Mouse (Mus musculus): ENCODE data around the gene Erc2. TPM values are rescaled to one million over a fixed set of nuclear protein-coding genes. Genes with fewer than 3 reads are reported as not detected.

The Erc2 gene
- polyA plus RNA-seq, 1 experiment from 2014 or later = 6.1 TPM

DNA sequence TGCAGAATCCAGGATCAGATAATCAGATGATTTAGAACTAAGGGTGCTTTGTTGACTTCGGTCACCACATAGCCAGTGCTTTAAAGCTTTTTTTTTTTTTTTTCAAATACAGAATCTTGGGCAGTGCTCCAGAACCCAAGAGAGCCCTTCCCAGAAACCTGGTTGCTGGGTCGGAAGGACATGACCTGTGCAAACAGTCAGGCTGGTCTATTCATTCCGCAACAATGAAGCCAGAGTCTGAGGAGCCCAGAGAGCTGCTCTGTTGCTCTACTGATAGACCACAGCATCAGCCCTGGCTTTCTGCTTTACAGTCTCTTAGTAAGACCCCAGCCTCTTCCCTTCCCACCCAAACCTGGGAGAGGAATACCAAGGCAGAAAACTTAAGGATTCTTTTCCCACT lies 755.3 kb downstream of the Erc2 start:
- H3K9ac ChIP-seq = no peak overlapping the region
- no peak overlapping the region for H3K4me2 ChIP-seq
- H3K4me3 ChIP-seq = no peak overlapping the region
- peaks cover 10% of the 10 kb centered on the region for H3K4me1 ChIP-seq
- no peak overlapping the region for H3K27ac ChIP-seq
- H3K9me3 ChIP-seq = no peaks in the 10 kb centered on the region
- 82% methylated on average over 3 of the region's 3 CpGs for WGBS
- H3K27me3 ChIP-seq = 0 out of 2 replicates have a peak, but pooled peaks cover 3% of the 10 kb centered on the region
- ATAC-seq (ENCODE audit: insufficient number of reproducible peaks, low FRiP score, low TSS enrichment, low read depth) = no peak
- H3K36me3 ChIP-seq = no peaks in the 10 kb centered on the region

DNA sequence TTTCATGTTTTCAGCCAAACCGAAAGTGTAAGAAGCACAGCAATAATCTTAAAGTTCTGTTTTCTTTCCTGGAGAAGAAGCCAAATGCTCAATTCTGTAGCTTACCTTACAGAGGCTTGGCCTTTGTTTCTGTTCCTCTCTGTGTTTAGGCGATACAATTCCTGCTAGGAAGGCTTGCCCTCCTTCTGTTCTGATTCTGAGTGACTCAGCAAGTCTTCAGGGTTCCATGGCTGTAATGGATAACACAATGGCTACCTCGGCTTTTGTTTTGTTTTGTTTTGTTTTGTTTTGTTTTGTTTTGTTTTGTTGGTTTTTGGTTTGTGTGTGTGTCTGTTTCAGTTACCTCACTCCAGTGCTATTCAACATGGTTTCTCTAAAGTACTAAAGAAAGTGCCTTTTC lies 757.9 kb downstream of the Erc2 start:
- peaks cover 10% of the 10 kb centered on the region for H3K4me1 ChIP-seq
- 0 out of 2 replicates have a peak, but pooled peaks cover 5% of the 10 kb centered on the region for H3K27me3 ChIP-seq
- H3K36me3 ChIP-seq = no peaks in the 10 kb centered on the region
- no peak overlapping the region for H3K27ac ChIP-seq
- H3K4me3 ChIP-seq = no peak overlapping the region
- 76% methylated on average over 3 of the region's 3 CpGs for WGBS
- no peak overlapping the region for H3K9ac ChIP-seq
- no peak for ATAC-seq (ENCODE audit: insufficient number of reproducible peaks, low FRiP score, low TSS enrichment, low read depth)
- no peaks in the 10 kb centered on the region for H3K9me3 ChIP-seq
- H3K4me2 ChIP-seq = no peak overlapping the region

DNA sequence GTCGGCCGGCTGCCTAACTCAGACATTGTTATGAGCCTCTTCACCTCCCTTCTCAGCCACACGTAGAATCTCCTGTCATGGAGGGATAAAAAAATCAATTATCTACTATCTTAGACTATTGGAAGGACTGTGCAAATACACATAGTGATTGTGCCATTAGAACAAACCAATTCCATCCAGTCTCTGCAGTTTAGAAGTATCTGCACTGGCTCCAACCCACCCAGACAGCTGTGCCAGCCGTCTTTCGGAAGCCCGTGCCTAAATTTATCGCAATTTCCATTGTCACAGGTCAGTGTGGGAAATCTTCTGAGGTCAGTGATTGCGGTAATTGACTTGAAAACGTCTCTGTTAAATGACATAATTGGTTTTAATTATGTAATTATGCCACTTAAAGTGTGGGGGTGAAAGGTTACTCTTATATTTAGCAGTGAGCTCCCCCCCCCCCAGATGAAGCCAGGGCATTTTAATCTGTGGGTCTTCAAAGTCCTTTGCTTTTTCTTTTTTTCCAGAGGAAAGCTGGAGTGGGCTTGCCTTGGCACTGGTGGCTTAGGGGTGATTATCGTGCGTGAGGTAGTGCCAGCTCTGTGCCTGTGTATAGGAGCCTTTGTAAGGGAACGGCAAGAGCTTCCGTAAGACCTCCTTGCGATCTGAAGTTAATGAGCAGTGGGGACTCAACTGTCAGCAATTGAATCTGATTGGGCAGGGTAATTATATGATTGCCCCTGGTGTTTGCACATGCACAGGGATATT lies 759.7 kb downstream of the Erc2 start:
- Histone ChIP-seq H3K4me2 (no peak overlapping the region), H3K27ac (no peak overlapping the region), H3K27me3 (0 out of 2 replicates have a peak, but pooled peaks cover 5% of the 10 kb centered on the region), H3K4me3 (no peak overlapping the region), H3K36me3 (no peaks in the 10 kb centered on the region), H3K9ac (no peak overlapping the region), H3K9me3 (no peaks in the 10 kb centered on the region), H3K4me1 (no peaks in the 10 kb centered on the region)
- ATAC-seq (ENCODE audit: insufficient number of reproducible peaks, low FRiP score, low TSS enrichment, low read depth) = no peak
- 45% methylated on average over 14 of the region's 14 CpGs for WGBS

DNA sequence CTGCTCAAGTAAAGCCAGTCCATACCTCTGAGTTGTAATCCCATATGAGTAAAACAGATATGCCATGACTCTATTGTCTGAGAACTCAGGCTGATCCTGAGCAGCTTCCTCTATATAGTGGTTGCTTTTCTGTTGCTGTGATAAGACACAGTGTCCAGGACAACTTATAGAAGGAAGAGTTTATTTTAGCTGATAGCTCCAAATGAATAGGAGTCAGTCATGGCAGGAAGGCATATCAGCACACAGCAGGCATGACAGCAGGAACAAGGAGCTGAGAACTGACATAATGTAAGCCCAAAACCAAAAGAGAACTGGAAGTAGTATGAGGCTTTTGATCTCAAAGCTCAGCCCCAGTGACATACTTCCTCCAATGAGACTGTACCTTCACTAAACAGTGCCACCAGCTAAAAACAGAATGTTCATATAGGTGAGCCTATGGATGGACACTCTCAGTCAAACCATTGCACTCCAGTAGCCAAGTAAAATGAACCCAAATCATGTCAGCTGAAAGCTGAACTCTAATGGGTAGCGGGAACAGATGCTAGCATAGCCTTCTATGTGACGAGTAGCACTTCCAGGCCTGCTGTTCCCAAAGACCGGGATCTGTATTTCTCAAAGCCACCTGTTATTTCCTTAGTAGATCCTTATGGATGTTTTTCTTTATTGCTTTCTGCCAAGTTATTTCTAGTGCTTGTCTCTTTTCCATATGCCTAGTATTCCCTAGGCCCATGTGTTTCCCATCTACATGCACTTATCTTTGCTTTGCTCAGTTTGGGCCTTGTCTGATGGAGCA lies 764.8 kb downstream of the Erc2 start:
- no peak for ATAC-seq (ENCODE audit: insufficient number of reproducible peaks, low FRiP score, low TSS enrichment, low read depth)
- WGBS = 71% methylated on average over 3 of the region's 3 CpGs
- H3K36me3 ChIP-seq = no peaks in the 10 kb centered on the region
- H3K27ac ChIP-seq = no peak overlapping the region
- H3K4me1 ChIP-seq = no peaks in the 10 kb centered on the region
- H3K9ac ChIP-seq = no peak overlapping the region
- no peak overlapping the region for H3K4me2 ChIP-seq
- no peaks in the 10 kb centered on the region for H3K9me3 ChIP-seq
- H3K27me3 ChIP-seq = 0 out of 2 replicates have a peak, but pooled peaks cover 2% of the 10 kb centered on the region
- no peak overlapping the region for H3K4me3 ChIP-seq

DNA sequence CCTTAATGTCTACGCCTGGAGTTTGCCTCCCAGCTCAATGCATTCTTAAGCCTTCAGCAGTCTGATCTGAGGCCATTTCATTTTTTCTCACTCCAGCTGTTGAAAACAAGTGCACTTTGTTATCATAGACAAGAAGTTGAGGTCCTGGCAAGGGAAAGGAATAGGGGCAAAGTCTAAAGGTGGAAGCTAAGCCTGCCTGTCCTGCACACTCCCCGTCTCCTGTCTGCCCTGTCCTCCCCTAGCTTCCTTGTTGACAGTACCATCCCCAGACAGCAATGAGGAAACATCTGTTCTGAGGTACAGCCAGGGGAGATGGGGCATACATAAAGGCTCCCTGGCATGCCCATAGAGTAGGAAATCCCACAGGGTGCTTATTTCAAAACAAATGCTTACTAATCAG lies 776.7 kb downstream of the Erc2 start:
- no peaks in the 10 kb centered on the region for H3K9me3 ChIP-seq
- 72% methylated on average over 2 of the region's 2 CpGs for WGBS
- H3K4me2 ChIP-seq = no peak overlapping the region
- no peaks in the 10 kb centered on the region for H3K4me1 ChIP-seq
- H3K4me3 ChIP-seq = no peak overlapping the region
- H3K27ac ChIP-seq = no peak overlapping the region
- H3K36me3 ChIP-seq = no peaks in the 10 kb centered on the region
- no peak for ATAC-seq (ENCODE audit: insufficient number of reproducible peaks, low FRiP score, low TSS enrichment, low read depth)
- H3K9ac ChIP-seq = no peak overlapping the region
- H3K27me3 ChIP-seq = no peaks in the 10 kb centered on the region

DNA sequence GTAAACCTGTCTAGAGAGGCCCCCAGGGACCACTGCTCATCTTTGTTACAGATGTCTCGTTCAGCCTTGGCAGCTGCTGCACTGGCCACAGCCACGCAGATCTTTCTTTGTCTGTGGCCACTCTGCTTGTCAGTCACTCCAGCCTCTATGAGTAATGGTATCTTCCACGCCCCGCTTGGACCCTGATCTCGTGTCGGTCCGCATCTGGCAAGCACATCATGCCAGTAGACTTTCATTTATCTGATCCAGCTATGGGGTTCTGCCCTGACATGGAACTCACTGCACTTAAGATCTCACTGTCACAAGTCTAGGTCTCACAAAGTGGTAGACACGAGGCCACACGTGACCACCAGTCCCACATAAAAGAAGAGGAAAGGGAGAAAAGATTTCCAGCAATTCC lies 777.7 kb downstream of the Erc2 start:
- H3K4me1 ChIP-seq = no peaks in the 10 kb centered on the region
- 82% methylated on average over 9 of the region's 9 CpGs for WGBS
- H3K9ac ChIP-seq = no peak overlapping the region
- ATAC-seq (ENCODE audit: insufficient number of reproducible peaks, low FRiP score, low TSS enrichment, low read depth) = no peak
- no peaks in the 10 kb centered on the region for H3K36me3 ChIP-seq
- no peak overlapping the region for H3K27ac ChIP-seq
- no peaks in the 10 kb centered on the region for H3K9me3 ChIP-seq
- H3K27me3 ChIP-seq = no peaks in the 10 kb centered on the region
- no peak overlapping the region for H3K4me3 ChIP-seq
- H3K4me2 ChIP-seq = no peak overlapping the region

DNA sequence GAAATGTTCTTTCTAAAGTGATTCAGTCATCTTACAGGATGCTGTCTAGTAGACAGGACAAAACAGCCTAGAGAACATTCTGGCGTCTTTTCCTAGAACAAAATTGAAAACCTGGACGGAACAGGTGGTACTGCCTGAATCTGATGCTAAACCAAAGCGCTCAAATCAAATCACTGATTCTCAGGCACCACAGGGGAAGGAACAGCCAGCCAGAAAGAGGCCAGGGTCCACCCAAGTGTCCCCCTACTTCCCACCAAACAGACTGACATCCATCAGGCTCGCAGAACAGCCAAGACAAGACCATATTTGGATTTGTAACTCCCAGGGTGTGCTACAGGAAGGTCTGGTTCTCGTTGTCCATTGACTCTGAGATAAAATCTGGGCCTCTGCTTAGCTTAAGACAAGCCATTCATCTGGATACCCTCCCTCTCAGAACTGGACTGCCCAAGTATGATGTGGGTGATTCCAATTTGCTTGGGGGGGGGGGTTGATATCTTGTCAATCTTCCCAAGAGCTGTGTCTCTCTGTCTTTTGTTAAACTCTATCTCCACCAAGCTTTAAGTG lies 783.1 kb downstream of the Erc2 start:
- no peak overlapping the region for H3K4me3 ChIP-seq
- 71% methylated on average over 5 of the region's 5 CpGs for WGBS
- no peak for ATAC-seq (ENCODE audit: insufficient number of reproducible peaks, low FRiP score, low TSS enrichment, low read depth)
- H3K36me3 ChIP-seq = no peaks in the 10 kb centered on the region
- H3K27me3 ChIP-seq = no peaks in the 10 kb centered on the region
- no peak overlapping the region for H3K27ac ChIP-seq
- H3K4me2 ChIP-seq = no peak overlapping the region
- no peak overlapping the region for H3K9ac ChIP-seq
- no peaks in the 10 kb centered on the region for H3K9me3 ChIP-seq
- 0 out of 2 replicates have a peak, but pooled peaks cover 3% of the 10 kb centered on the region for H3K4me1 ChIP-seq

DNA sequence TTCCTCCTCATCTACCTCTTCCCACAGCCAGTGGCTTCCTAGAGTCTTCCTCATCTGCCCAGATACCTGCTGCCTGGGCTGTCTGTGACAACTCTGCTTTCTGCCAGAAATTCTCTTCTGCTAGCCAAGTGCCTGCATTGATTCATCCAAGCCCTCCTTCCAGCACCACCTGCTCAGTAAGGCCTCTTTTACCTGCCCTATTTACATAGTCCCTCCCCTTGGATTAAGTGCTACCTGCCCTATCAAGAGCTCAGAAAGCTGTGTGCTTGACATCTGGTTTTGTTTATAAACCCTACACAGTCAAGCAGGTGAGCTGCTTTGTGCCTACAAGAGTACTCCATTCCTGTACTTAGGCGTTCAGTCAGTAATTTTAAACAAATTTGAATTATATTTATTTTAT lies 787.2 kb downstream of the Erc2 start:
- no peaks in the 10 kb centered on the region for H3K36me3 ChIP-seq
- WGBS = 78% methylated on average over 1 of the region's 1 CpGs
- no peak overlapping the region for H3K4me2 ChIP-seq
- no peak overlapping the region for H3K4me3 ChIP-seq
- no peaks in the 10 kb centered on the region for H3K9me3 ChIP-seq
- H3K27me3 ChIP-seq = no peaks in the 10 kb centered on the region
- no peak overlapping the region for H3K9ac ChIP-seq
- no peak overlapping the region for H3K27ac ChIP-seq
- no peak for ATAC-seq (ENCODE audit: insufficient number of reproducible peaks, low FRiP score, low TSS enrichment, low read depth)
- H3K4me1 ChIP-seq = peaks cover 19% of the 10 kb centered on the region

DNA sequence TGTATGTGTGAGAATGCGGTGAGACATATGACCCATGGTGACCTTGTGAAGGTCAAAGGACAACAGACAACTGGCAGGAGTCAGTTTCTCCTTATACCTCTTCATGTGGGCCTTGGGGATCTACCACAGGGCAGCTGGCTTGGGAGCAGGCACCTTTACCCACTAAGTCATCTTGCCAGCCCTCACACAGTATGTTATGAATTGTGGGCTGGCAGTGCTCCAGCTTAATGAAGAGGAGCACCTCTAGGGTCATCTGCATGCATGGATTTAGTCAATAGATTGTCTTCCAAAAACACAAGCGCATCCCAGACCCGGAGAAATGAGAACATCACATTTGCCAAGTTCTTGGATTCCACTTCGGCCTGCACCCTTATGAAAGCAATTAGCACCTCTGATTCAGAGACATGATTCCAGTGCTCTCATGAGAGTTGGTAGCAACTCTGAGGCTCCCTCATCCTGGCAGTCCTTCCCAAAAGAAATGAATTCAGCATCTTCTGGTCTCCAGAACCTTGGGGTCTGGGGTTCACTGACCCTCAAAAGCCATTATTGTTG lies 787.6 kb downstream of the Erc2 start:
- Histone ChIP-seq H3K4me1 (peaks cover 19% of the 10 kb centered on the region), H3K9ac (no peak overlapping the region), H3K27me3 (no peaks in the 10 kb centered on the region), H3K36me3 (no peaks in the 10 kb centered on the region), H3K27ac (no peak overlapping the region), H3K9me3 (no peaks in the 10 kb centered on the region), H3K4me3 (no peak overlapping the region), H3K4me2 (no peak overlapping the region)
- no peak for ATAC-seq (ENCODE audit: insufficient number of reproducible peaks, low FRiP score, low TSS enrichment, low read depth)
- WGBS = 73% methylated on average over 4 of the region's 4 CpGs

DNA sequence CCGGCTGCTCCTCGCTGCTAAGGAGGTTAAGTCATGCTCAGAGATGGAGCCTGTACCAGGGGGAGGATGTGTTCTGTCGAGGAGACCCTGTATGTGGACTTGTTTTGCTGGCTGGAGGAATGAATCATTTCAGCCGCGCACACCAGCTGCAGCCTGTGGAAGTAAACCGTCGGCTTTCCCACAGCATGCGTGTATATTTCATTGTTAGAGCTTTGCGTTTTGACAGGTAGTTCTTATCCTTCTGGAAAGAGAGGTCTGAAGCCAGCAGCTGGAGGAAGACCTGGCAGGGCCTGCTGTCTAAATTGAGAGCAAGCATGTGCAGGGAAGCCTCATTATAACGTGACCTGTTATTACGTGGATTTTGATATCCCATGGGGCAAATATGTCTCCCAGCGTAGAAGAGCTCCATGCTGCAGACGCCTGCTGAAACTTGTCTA lies 788.6 kb downstream of the Erc2 start:
- Histone ChIP-seq H3K36me3 (no peaks in the 10 kb centered on the region), H3K27me3 (no peaks in the 10 kb centered on the region), H3K4me3 (no peak overlapping the region), H3K27ac (no peak overlapping the region), H3K4me1 (peaks cover 22% of the 10 kb centered on the region), H3K9me3 (no peaks in the 10 kb centered on the region), H3K9ac (no peak overlapping the region), H3K4me2 (no peak overlapping the region)
- 23% methylated on average over 13 of the region's 13 CpGs for WGBS
- no peak for ATAC-seq (ENCODE audit: insufficient number of reproducible peaks, low FRiP score, low TSS enrichment, low read depth)

DNA sequence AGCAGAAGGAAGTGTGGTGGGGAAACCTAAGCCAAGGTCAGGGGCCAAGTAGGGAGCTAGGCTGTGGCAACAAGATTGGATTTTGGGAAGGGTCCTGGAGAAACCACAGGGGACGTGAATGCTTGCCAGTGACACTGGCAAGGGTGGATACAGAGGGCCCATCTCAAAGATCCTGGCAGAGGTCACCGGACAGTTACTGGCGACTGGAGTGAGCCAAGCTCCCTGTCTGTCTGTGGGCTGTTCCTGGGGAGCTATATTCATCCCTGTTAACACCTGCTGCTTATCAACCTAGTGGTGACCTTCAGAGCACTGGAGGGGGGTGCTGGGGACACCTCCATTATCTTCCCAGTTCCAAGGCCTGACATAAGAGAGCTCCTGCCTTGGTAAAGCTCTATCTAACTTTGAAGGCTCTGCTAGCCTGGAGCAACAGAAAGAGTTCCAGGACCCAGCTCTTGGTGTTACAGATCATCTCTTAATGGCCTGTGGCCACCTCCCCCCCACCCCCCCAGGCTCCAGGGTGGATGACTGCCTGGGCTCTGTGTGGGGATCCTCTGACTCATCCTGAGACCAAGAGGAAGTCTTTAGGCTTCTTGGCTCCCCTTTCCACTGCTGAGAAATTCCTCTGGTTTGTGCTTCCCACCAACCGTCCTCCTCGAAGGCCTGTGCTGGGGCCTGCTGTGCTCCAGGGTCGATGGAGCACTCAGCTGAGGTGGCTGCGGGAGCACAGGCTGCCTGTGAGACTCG lies 790.2 kb downstream of the Erc2 start:
- H3K4me1 ChIP-seq = peaks cover 34% of the 10 kb centered on the region

More for the DNA sequence above, 790.2 kb downstream of the Erc2 start:
- no peak for ATAC-seq (ENCODE audit: insufficient number of reproducible peaks, low FRiP score, low TSS enrichment, low read depth)
- Histone ChIP-seq H3K27me3 (no peaks in the 10 kb centered on the region), H3K4me2 (no peak overlapping the region), H3K4me3 (no peak overlapping the region), H3K9ac (no peak overlapping the region), H3K9me3 (no peaks in the 10 kb centered on the region), H3K36me3 (no peaks in the 10 kb centered on the region), H3K27ac (no peak overlapping the region)
- 55% methylated on average over 8 of the region's 8 CpGs for WGBS

All from limb, embryonic 15.5 days (tissue).